Mouse (Mus musculus) lung, embryonic 14.5 days (tissue): ENCODE measurements around the gene Mettl14. TPM values are rescaled to one million over a fixed set of nuclear protein-coding genes. Genes with fewer than 3 reads are reported as not detected.

Experiments used
- ATAC-seq: fragments of 200-750 bp; cut with Nextera tagmentation; 2 replicates; pipeline ENCODE4 v1.8.0; 2017; ENCODE audit warnings: mild to moderate bottlenecking, moderate TSS enrichment, moderate library complexity; ENCODE audit not compliant: insufficient read depth
- DNase-seq: peaks from one replicate; pipeline ENCODE4 v3.0.0-alpha.2; 2015
- H3K27ac ChIP-seq: fragments of 300-500 bp; sonication (generic); 2 replicates; pipeline ENCODE4 v1.5.1; 2014; ENCODE audit warnings: low read depth, mild to moderate bottlenecking, moderate library complexity
- H3K27me3 ChIP-seq: fragments of 300-500 bp; sonication (generic); 2 replicates; pipeline ENCODE4 v1.6.1; 2014; ENCODE audit warnings: low read length, control low read depth; ENCODE audit not compliant: insufficient read depth
- H3K36me3 ChIP-seq: fragments of 300-500 bp; sonication (generic); 2 replicates; pipeline ENCODE4 v1.6.1; 2014; ENCODE audit warnings: control low read depth; ENCODE audit not compliant: insufficient read depth
- H3K4me1 ChIP-seq: fragments of 300-500 bp; sonication (generic); 2 replicates; pipeline ENCODE4 v1.6.1; 2014; ENCODE audit warnings: antibody characterized with exemption, control low read depth; ENCODE audit not compliant: insufficient read depth
- H3K4me2 ChIP-seq: fragments of 300-500 bp; sonication (generic); 2 replicates; pipeline ENCODE4 v1.6.1; 2014; ENCODE audit warnings: mild to moderate bottlenecking
- H3K4me3 ChIP-seq: fragments of 300-500 bp; sonication (generic); 2 replicates; pipeline ENCODE4 v1.5.1; 2014; ENCODE audit warnings: low read depth, low read length
- H3K9ac ChIP-seq: fragments of 300-500 bp; sonication (generic); 2 replicates; pipeline ENCODE4 v1.6.1; 2014
- H3K9me3 ChIP-seq: fragments of 300-500 bp; sonication (generic); 2 replicates; pipeline ENCODE4 v1.6.1; 2016; ENCODE audit warnings: low read depth, low read length, control low read depth
- CTCF ChIP-seq: IDR thresholded peaks from 2 replicates; pipeline ENCODE4 v1.5.1; 2016; ENCODE audit warnings: antibody characterized with exemption, low read depth
- WGBS: fragments of 180-500 bp; shearing (Covaris S2); extraction: QIAGEN DNeasy Blood & Tissue Kit; methylation state at CpG from one replicate; pipeline ENCODE4 v1.1.7; 2014; 5-methylcytosine and 5-hydroxymethylcytosine counted together
- polyA plus RNA-seq: library from polyadenylated mRNA; unstranded; fragments of >200 nt; fragmentation: Nextera tagmentation; extraction: Ambion mirVana; gene quantifications from 2 replicates; pipeline ENCODE4 v1.2.1, GENCODE M21; 2014

The Mettl14 gene
- 20.1 and 21.0 TPM in 2 replicates for polyA plus RNA-seq

DNA sequence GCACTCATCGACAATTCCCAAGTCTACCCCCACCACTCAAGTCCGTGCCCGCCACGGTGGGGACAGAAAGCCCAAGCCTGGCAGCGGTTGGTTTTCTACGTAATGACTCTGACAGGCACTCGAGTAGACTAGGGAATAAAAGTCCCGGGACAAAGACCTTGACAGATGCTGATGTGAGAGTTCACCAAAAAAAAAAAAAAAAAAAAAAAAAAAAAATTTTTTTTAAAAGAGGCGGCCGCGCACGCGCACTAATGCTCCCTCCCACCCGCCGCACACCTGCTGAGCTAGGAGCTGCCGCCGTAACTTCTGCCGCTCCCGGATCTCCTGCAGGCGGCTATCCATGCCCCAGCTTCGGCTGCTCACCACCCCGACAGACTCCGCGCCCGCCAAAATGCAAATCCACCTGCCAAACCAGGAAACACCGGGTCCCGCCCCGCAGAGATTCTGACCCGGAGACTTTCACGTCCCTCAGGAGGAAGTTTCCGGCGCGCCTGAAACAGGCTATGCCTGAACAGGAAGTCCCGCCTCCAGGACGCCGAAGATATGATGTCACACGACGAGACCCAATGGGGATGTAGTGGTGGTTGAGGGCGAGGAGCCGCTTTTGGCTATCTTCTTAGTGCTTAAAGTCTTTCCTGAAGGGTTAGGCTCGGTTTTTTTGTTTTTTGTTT is at the start of gene Mettl14:
TSS of gene Mettl14 (minus strand) at position 623 of the 671 bp plus-strand sequence.
- Histone ChIP-seq H3K4me3 (peak within 1 kb of the TSS; percentile 65), H3K27ac (peak within 1 kb of the TSS; percentile 89), H3K27me3 (no peaks in the 10 kb centered on the region), H3K9me3 (no peaks in the 10 kb centered on the region), H3K36me3 (peaks cover 13% of the 10 kb centered on the region), H3K4me1 (0 out of 2 replicates have a peak, but pooled peaks cover 6% of the 10 kb centered on the region), H3K4me2 (peak within 1 kb of the TSS; percentile 73), H3K9ac (peak within 1 kb of the TSS; percentile 60)
- no peak for TF ChIP-seq CTCF
- peak; percentile 99 for DNase-seq
- peak; percentile 99 for ATAC-seq
- WGBS, result under 1% methylated on average over 41 of the region's 41 CpGs

GRCm38 (mm10) chr3:123433362-123433761 is 47.5 kb upstream of the Mettl14 start:
- H3K4me3 ChIP-seq, result no peak overlapping the region
- H3K27me3 ChIP-seq, result no peaks in the 10 kb centered on the region
- no peaks in the 10 kb centered on the region for H3K9me3 ChIP-seq
- no peak overlapping the region for H3K4me2 ChIP-seq
- H3K27ac ChIP-seq, result no peak overlapping the region
- no peaks in the 10 kb centered on the region for H3K36me3 ChIP-seq
- TF ChIP-seq CTCF, result no peak
- no peak for ATAC-seq
- no peaks in the 10 kb centered on the region for H3K4me1 ChIP-seq
- 69% methylated on average over 3 of the region's 3 CpGs for WGBS
- H3K9ac ChIP-seq, result no peak overlapping the region
- no peak for DNase-seq

DNA sequence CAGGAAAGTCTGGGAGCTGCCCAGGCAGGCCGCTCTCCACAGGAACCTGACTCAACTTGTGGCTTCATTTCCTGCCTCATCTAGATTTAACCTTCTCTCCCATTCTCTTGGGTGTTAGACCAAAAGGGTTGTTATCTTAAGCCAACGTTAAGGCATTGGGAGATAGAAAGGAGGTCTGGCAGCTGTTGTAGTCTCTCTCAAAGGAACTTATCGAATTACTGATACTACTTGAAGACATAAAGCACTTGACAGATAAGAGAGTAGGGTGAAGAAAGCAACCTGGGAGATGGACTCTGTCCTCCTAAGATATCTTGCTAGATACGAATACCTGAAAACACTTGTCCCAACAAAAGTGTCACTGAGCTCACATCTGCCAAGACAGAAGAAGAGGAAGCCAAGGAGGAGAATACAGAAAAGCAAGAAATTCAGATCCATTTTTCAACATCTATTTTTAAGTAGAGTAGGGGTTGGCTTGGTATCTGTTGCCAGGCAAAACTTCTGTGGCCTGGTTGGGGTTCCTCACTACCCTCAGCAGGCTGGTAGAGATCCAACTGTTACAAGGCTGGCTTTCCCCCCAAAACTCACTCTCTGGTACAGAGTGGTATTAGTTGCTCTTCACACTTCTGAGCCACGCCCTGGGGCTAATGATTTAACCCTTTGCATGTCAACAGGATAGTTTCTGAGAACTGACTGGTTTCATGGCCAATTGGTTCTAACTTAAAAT is 46.2 kb upstream of the Mettl14 start:
- no peak for ATAC-seq

GRCm38 (mm10) chr3:123429597-123430458 is 43.9 kb upstream of the Mettl14 start:
- no peak overlapping the region for H3K4me2 ChIP-seq
- H3K9ac ChIP-seq, result no peak overlapping the region
- WGBS, result 60% methylated on average over 22 of the region's 22 CpGs
- TF ChIP-seq CTCF, result peak; percentile 6; the same call in 1 of the 2 replicates
- DNase-seq (peak; percentile 59), ATAC-seq (peak; percentile 76)
- H3K27ac ChIP-seq, result no peak overlapping the region
- H3K27me3 ChIP-seq, result no peaks in the 10 kb centered on the region
- H3K4me1 ChIP-seq, result no peaks in the 10 kb centered on the region
- no peaks in the 10 kb centered on the region for H3K9me3 ChIP-seq
- H3K36me3 ChIP-seq, result no peaks in the 10 kb centered on the region
- H3K4me3 ChIP-seq, result no peak overlapping the region

More for the DNA sequence above, 46.2 kb upstream of the Mettl14 start:
- Histone ChIP-seq H3K27ac (no peak overlapping the region), H3K9me3 (no peaks in the 10 kb centered on the region), H3K4me3 (no peak overlapping the region), H3K36me3 (no peaks in the 10 kb centered on the region), H3K4me2 (no peak overlapping the region), H3K9ac (no peak overlapping the region), H3K4me1 (no peaks in the 10 kb centered on the region), H3K27me3 (no peaks in the 10 kb centered on the region)
- 42% methylated on average over 5 of the region's 5 CpGs for WGBS
- TF ChIP-seq CTCF, result no peak
- DNase-seq, result no peak

- no peaks in the 10 kb centered on the region for H3K27me3 ChIP-seq
- ATAC-seq (no peak), DNase-seq (no peak)
- H3K4me2 ChIP-seq, result no peak overlapping the region
- no peak for TF ChIP-seq CTCF
- no peak overlapping the region for H3K9ac ChIP-seq
- no peak overlapping the region for H3K4me3 ChIP-seq
- H3K36me3 ChIP-seq, result no peaks in the 10 kb centered on the region
- H3K27ac ChIP-seq, result no peak overlapping the region
- WGBS, result 36% methylated on average over 4 of the region's 4 CpGs
- H3K9me3 ChIP-seq, result no peaks in the 10 kb centered on the region
- no peaks in the 10 kb centered on the region for H3K4me1 ChIP-seq
Observed at GRCm38 (mm10) chr3:123428005-123428404, 42.1 kb upstream of the Mettl14 start.

DNA sequence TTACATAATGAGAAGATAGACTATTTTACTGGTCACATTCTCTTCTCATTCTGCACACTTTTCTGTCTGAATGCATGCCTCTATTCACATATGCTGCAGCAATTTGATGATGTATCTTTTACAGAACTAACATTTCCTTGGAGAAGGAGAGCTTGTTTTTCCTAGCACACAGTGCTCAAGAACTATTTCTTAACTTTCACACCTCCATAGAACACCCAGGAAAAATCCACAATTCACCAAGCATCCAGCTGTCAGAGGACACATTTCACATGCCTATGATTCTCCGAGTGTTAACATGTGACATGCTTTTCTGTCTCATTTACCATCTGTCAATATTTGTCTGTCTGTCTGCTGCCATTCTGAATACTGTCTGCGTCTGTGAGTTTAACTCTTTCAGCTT is 39.7 kb upstream of the Mettl14 start:
- Histone ChIP-seq H3K27ac (no peak overlapping the region), H3K27me3 (no peaks in the 10 kb centered on the region), H3K4me2 (no peak overlapping the region), H3K4me3 (no peak overlapping the region), H3K36me3 (no peaks in the 10 kb centered on the region), H3K9ac (no peak overlapping the region), H3K4me1 (no peaks in the 10 kb centered on the region), H3K9me3 (no peaks in the 10 kb centered on the region)
- no peak for TF ChIP-seq CTCF
- ATAC-seq (no peak), DNase-seq (no peak)
- 26% methylated on average over 2 of the region's 2 CpGs for whole genome bisulfite sequencing
